Comparison of ENCODE assay signal across 1 mouse cellular context in the genomic region with DNA sequence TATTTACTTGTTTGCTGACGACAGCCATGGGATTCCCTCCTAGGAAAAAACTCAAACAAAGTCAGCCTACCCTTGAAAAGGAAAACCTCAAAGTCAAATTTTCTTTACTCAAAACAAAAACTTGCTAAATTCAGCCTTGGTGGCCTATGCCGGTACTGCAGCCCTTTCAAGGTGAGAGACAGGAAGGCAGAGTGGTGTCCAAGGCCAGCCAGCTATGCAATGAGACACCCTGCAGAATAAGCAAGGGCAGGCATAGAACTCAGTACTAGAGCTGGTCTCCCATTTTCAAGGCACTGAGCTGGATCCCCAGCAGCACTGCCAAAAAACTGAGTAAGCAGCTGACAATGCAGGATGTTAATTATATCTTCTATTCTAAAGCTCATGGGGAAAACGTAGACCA.
TF ChIP-seq lines count a peak whose summit lies in the region.

No protein-coding gene starts in this region.

TF ChIP-seq in CH12.LX, 34 proteins besides CTCF, POLR2A, EP300 and RAD21 (continued from another document):
- TF ChIP-seq ZMIZ1 (IDR thresholded peaks at IDR 0.05; ENCODE audit: low read depth, low read length) (no peak), ZNF384 (IDR thresholded peaks at IDR 0.05; ENCODE audit: low read depth, low read length) (no peak), TBP (conservative IDR thresholded peaks at IDR 0.05; ENCODE audit: low read depth, low read length) (no peak), CHD1 (IDR thresholded peaks at IDR 0.05; ENCODE audit: low read depth, low read length) (no peak), JUND (conservative IDR thresholded peaks at IDR 0.05; ENCODE audit: low read depth, low read length) (no peak)
